Mouse (Mus musculus) intestine, embryonic 16.5 days (tissue): ENCODE results near the gene Sirpa. TPM values are rescaled to one million over a fixed set of nuclear protein-coding genes. Genes with fewer than 3 reads are reported as not detected.

ENCODE experiments used
- ATAC-seq: fragments of 200-750 bp; cut with Nextera tagmentation; 2 replicates; pipeline ENCODE4 v1.8.0; 2017; ENCODE audit warnings: moderate TSS enrichment, moderate library complexity
- H3K27ac ChIP-seq: fragments of 300-500 bp; sonication (generic); 2 replicates; pipeline ENCODE4 v1.5.1; 2014; ENCODE audit warnings: mild to moderate bottlenecking, low read length
- H3K27me3 ChIP-seq: fragments of 300-500 bp; sonication (generic); replicated peaks from 2 replicates; pipeline ENCODE4 v1.6.1; 2014; ENCODE audit warnings: low read length, control low read depth, mixed read lengths; ENCODE audit not compliant: control insufficient read depth, insufficient read depth
- H3K36me3 ChIP-seq: fragments of 300-500 bp; sonication (generic); 2 replicates; pipeline ENCODE4 v1.6.1; 2014; ENCODE audit warnings: low read length, control low read depth; ENCODE audit not compliant: control insufficient read depth, insufficient read depth
- H3K4me1 ChIP-seq: fragments of 300-500 bp; sonication (generic); 2 replicates; pipeline ENCODE4 v1.6.1; 2014; ENCODE audit warnings: low read length, control low read depth, mixed read lengths; ENCODE audit not compliant: control insufficient read depth, insufficient read depth
- H3K4me2 ChIP-seq: fragments of 300-500 bp; sonication (generic); 2 replicates; pipeline ENCODE4 v1.6.1; 2014; ENCODE audit warnings: low read depth, low read length, control low read depth
- H3K4me3 ChIP-seq: fragments of 300-500 bp; sonication (generic); 2 replicates; pipeline ENCODE4 v1.5.1; 2014; ENCODE audit warnings: mild to moderate bottlenecking, low read length
- H3K9ac ChIP-seq: fragments of 300-500 bp; sonication (generic); 2 replicates; pipeline ENCODE4 v1.6.1; 2014; ENCODE audit warnings: low read depth, low read length
- H3K9me3 ChIP-seq: fragments of 300-500 bp; sonication (generic); 2 replicates; pipeline ENCODE4 v1.6.1; 2016; ENCODE audit warnings: low read length, control low read depth; ENCODE audit not compliant: control insufficient read depth
- WGBS: fragments of 180-500 bp; shearing (Covaris S2); extraction: QIAGEN DNeasy Blood & Tissue Kit; methylation state at CpG from one replicate; pipeline ENCODE4 v1.1.7; 2014; 5-methylcytosine and 5-hydroxymethylcytosine counted together
- polyA plus RNA-seq: library from polyadenylated mRNA; unstranded; fragments of >200 nt; fragmentation: Nextera tagmentation; extraction: Ambion mirVana; gene quantifications from 2 replicates; pipeline ENCODE4 v1.2.1, GENCODE M21; 2015

Gene Sirpa
- polyA plus RNA-seq, 1 experiment from 2014 or later, result 17.6 TPM

GRCm38 (mm10) chr2:129652616-129653015 lies 60.0 kb downstream of the Sirpa start:
- Histone ChIP-seq H3K4me1 (no peaks in the 10 kb centered on the region), H3K27me3 (no peaks in the 10 kb centered on the region), H3K4me3 (no peak overlapping the region), H3K36me3 (no peaks in the 10 kb centered on the region), H3K9ac (no peak overlapping the region), H3K9me3 (no peaks in the 10 kb centered on the region), H3K27ac (no peak overlapping the region), H3K4me2 (no peak overlapping the region)
- ATAC-seq, result no peak
- WGBS, result 72% methylated on average over 4 of the region's 4 CpGs

GRCm38 (mm10) chr2:129653632-129654031 lies 61.0 kb downstream of the Sirpa start:
- no peak overlapping the region for H3K27ac ChIP-seq
- H3K4me2 ChIP-seq, result no peak overlapping the region
- WGBS, result 76% methylated on average over 2 of the region's 2 CpGs
- H3K9ac ChIP-seq, result no peak overlapping the region
- H3K27me3 ChIP-seq, result no peaks in the 10 kb centered on the region
- H3K4me3 ChIP-seq, result no peak overlapping the region
- H3K36me3 ChIP-seq, result no peaks in the 10 kb centered on the region
- no peaks in the 10 kb centered on the region for H3K9me3 ChIP-seq
- H3K4me1 ChIP-seq, result no peaks in the 10 kb centered on the region
- ATAC-seq, result no peak

- no peak for ATAC-seq
- Histone ChIP-seq H3K27ac (no peak overlapping the region), H3K4me1 (no peaks in the 10 kb centered on the region), H3K4me3 (no peak overlapping the region), H3K9ac (no peak overlapping the region), H3K9me3 (no peaks in the 10 kb centered on the region), H3K4me2 (no peak overlapping the region), H3K36me3 (no peaks in the 10 kb centered on the region), H3K27me3 (no peaks in the 10 kb centered on the region)
- 84% methylated on average over 4 of the region's 4 CpGs for WGBS
Observed at GRCm38 (mm10) chr2:129654233-129654950, 61.8 kb downstream of the Sirpa start.

GRCm38 (mm10) chr2:129655033-129655432 lies 62.4 kb downstream of the Sirpa start:
- 92% methylated on average over 4 of the region's 4 CpGs for WGBS
- no peak overlapping the region for H3K9ac ChIP-seq
- H3K27me3 ChIP-seq, result no peaks in the 10 kb centered on the region
- H3K27ac ChIP-seq, result no peak overlapping the region
- no peak overlapping the region for H3K4me2 ChIP-seq
- ATAC-seq, result no peak
- no peaks in the 10 kb centered on the region for H3K36me3 ChIP-seq
- H3K4me1 ChIP-seq, result no peaks in the 10 kb centered on the region
- H3K4me3 ChIP-seq, result no peak overlapping the region
- no peaks in the 10 kb centered on the region for H3K9me3 ChIP-seq

DNA sequence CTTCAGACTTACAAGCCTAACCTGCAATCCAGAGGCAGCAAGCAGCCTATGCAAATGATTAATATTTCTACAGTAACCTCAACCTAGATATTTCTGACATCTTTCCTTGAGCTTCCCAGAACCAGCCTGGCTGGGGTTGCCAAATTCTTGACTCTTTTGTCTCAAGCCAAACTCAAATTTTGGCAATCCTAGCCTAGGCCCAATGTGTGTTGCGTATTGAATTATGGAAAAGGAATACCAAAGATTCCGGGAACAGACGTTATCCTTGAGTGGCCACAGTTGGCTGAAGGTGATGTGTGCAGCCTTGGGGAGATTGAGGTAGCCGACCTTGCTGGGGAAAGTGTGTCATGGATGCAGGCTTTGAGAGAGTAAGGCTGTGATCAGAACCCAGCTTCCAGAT lies 66.2 kb downstream of the Sirpa start:
- Histone ChIP-seq H3K4me2 (no peak overlapping the region), H3K4me1 (no peaks in the 10 kb centered on the region), H3K36me3 (no peaks in the 10 kb centered on the region), H3K9ac (no peak overlapping the region), H3K9me3 (no peaks in the 10 kb centered on the region), H3K27me3 (no peaks in the 10 kb centered on the region), H3K27ac (no peak overlapping the region), H3K4me3 (no peak overlapping the region)
- no peak for ATAC-seq
- 84% methylated on average over 4 of the region's 4 CpGs for WGBS

GRCm38 (mm10) chr2:129660020-129660419 lies 67.4 kb downstream of the Sirpa start:
- no peaks in the 10 kb centered on the region for H3K36me3 ChIP-seq
- H3K4me3 ChIP-seq, result no peak overlapping the region
- no peaks in the 10 kb centered on the region for H3K9me3 ChIP-seq
- no peak overlapping the region for H3K4me2 ChIP-seq
- no peak overlapping the region for H3K27ac ChIP-seq
- no peaks in the 10 kb centered on the region for H3K27me3 ChIP-seq
- 58% methylated on average over 6 of the region's 6 CpGs for WGBS
- no peaks in the 10 kb centered on the region for H3K4me1 ChIP-seq
- no peak overlapping the region for H3K9ac ChIP-seq
- ATAC-seq, result no peak

- no peaks in the 10 kb centered on the region for H3K9me3 ChIP-seq
- no peaks in the 10 kb centered on the region for H3K36me3 ChIP-seq
- H3K9ac ChIP-seq, result no peak overlapping the region
- no peak overlapping the region for H3K4me3 ChIP-seq
- WGBS, result 72% methylated on average over 4 of the region's 4 CpGs
- no peak overlapping the region for H3K27ac ChIP-seq
- no peaks in the 10 kb centered on the region for H3K27me3 ChIP-seq
- no peaks in the 10 kb centered on the region for H3K4me1 ChIP-seq
- H3K4me2 ChIP-seq, result no peak overlapping the region
- ATAC-seq, result no peak
Observed at GRCm38 (mm10) chr2:129662484-129662883, 69.8 kb downstream of the Sirpa start.

- no peak for ATAC-seq
- Histone ChIP-seq H3K27me3 (no peaks in the 10 kb centered on the region), H3K9ac (no peak overlapping the region), H3K4me3 (no peak overlapping the region), H3K4me2 (no peak overlapping the region), H3K36me3 (no peaks in the 10 kb centered on the region), H3K27ac (no peak overlapping the region), H3K9me3 (no peaks in the 10 kb centered on the region), H3K4me1 (no peaks in the 10 kb centered on the region)
- 75% methylated on average over 4 of the region's 4 CpGs for WGBS
Observed at GRCm38 (mm10) chr2:129671911-129672310, 79.3 kb downstream of the Sirpa start.

DNA sequence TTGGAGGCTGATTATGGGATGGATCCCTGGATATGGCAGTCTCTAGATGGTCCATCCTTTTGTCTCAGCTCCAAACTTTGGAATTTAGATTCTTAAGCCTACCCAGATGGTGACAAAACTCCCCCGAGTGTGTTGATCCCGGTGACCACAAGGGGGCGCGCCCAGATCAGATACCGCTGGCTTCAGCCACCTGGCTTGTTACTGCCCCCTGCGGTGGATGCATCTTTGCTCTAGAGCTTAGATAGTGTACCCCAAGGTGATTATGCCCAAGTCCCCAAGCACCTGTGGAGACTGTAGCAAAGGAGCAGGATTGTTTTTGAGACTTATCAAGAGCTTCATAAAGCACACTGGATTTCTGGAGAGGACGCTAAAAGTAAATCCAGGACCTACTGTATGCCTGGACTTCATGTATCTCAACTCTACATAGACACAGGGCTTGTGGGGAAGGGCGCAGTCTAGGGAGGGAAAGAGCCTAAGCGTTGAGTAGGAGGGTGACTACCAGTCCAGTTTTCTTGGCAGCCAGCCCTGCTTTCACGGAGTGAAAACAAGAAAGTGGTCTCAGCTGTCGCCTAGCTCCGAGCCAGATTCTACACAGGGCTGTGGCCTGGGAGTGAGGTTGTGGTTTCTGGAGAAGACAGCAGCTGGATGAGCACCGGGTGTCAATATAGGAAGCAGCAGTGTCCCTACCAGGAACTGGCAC lies 82.5 kb downstream of the Sirpa start:
- Histone ChIP-seq H3K9ac (no peak overlapping the region), H3K9me3 (no peaks in the 10 kb centered on the region), H3K4me3 (no peak overlapping the region), H3K27ac (no peak overlapping the region), H3K27me3 (no peaks in the 10 kb centered on the region), H3K4me1 (no peaks in the 10 kb centered on the region), H3K36me3 (no peaks in the 10 kb centered on the region), H3K4me2 (no peak overlapping the region; the same call in 1 of the 2 replicates)
- ATAC-seq, result no peak
- 33% methylated on average over 13 of the region's 13 CpGs for WGBS
